Mouse (Mus musculus): ENCODE measurements around the gene Tmem102. TPM values are rescaled to one million over a fixed set of nuclear protein-coding genes. Genes with fewer than 3 reads are reported as not detected.
A peak's percentile ranks its signal among the peaks of the same experiment; 100 is the strongest.

The Tmem102 gene
- polyA plus RNA-seq, 1 experiment from 2014 or later, result 7.7 TPM

DNA sequence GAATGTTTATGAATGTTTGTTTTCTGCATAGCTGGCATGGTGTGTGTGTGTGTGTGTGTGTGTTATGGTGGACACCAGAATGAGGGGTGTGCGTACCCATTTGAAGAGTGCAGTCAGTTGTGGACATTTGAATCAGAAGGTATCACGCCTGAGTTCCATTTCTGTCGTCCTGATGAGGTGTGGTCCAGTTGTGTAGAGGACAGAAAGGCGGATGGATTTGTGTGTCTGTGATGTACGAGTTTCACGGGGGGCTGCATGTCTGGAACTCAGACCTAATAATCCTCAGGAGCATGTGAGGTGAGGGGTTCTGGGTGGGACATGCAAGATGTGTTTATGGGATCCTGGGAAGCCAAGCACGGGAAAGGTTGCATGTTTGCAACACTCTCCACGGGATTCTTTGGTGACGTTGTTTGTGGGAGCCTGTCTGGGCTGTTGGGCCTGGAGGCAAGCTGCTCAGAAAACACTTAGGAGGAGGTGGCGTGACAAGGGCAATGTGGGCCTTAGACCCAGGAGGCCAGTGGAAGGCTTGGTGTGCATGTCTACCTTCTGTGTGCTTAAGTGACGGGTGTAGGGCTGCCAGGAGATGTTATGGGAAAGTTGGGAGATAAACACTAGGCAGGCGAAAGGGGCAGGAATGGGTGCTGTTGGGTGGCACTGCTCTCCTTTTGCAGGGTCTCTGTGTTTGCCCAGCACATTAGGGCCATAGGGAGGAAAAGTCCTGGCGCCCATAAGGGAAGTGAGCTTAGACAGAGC, 38.4 kb downstream of the Tmem102 start:
- H3K9ac ChIP-seq (ENCODE audit: low read depth, low read length), result peak overlapping the region; percentile 91
- H3K4me2 ChIP-seq (replicated peaks; ENCODE audit: low read depth, low read length), result peak overlapping the region; percentile 85
- WGBS, result 50% methylated on average over 13 of the region's 13 CpGs
- H3K4me3 ChIP-seq (ENCODE audit: low read length), result peak overlapping the region; percentile 89
- H3K4me1 ChIP-seq (ENCODE audit: control insufficient read depth, insufficient read depth, low read length), result peaks cover 15% of the 10 kb centered on the region
- no peak for ATAC-seq (ENCODE audit: low FRiP score, low TSS enrichment)
- H3K27ac ChIP-seq (ENCODE audit: low read depth, low read length), result peak overlapping the region; percentile 81; the same call in 1 of the 2 replicates
- no peaks in the 10 kb centered on the region for H3K27me3 ChIP-seq (ENCODE audit: control insufficient read depth, insufficient read depth, low read length)
- no peaks in the 10 kb centered on the region for H3K36me3 ChIP-seq (ENCODE audit: control insufficient read depth, insufficient read depth, low read length)
- H3K9me3 ChIP-seq (ENCODE audit: control insufficient read depth, low read length), result no peaks in the 10 kb centered on the region

DNA sequence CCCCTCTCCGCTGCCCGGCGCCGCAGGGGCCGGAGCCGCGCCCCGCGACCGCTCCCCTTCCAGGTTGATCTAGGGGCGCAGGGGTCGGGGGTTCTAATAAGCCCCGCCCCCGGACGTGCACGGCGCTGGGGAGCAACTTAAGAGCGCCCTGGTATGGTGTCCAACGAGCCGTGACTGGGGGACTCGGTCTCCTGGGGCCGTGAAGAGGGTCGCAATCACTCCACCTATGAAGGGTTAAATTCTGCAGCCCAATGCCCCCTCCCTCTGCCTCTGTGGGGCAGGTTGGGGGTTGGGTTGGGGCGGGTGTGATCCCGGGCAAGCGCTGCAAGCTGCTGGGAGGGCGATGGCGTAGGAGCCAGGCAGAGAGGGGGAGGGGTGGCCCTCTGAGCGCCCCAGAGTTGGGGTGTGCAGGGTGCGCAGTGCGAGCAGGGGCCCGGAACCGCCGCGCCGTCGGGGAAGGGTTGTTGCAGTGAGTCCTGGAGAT, 39.3 kb downstream of the Tmem102 start:
- H3K27ac ChIP-seq (ENCODE audit: low read depth, low read length), result peak overlapping the region; percentile 81
- H3K27me3 ChIP-seq (ENCODE audit: control insufficient read depth, insufficient read depth, low read length), result no peaks in the 10 kb centered on the region
- peak overlapping the region; percentile 85 for H3K4me2 ChIP-seq (replicated peaks; ENCODE audit: low read depth, low read length)
- H3K9ac ChIP-seq (ENCODE audit: low read depth, low read length), result peak overlapping the region; percentile 91
- 0% methylated on average over 30 of the region's 37 CpGs for WGBS
- H3K4me1 ChIP-seq (ENCODE audit: control insufficient read depth, insufficient read depth, low read length), result peaks cover 15% of the 10 kb centered on the region
- H3K4me3 ChIP-seq (ENCODE audit: low read length), result peak overlapping the region; percentile 89
- H3K36me3 ChIP-seq (ENCODE audit: control insufficient read depth, insufficient read depth, low read length), result no peaks in the 10 kb centered on the region
- no peaks in the 10 kb centered on the region for H3K9me3 ChIP-seq (ENCODE audit: control insufficient read depth, low read length)
- ATAC-seq (ENCODE audit: low FRiP score, low TSS enrichment), result peak; percentile 77

DNA sequence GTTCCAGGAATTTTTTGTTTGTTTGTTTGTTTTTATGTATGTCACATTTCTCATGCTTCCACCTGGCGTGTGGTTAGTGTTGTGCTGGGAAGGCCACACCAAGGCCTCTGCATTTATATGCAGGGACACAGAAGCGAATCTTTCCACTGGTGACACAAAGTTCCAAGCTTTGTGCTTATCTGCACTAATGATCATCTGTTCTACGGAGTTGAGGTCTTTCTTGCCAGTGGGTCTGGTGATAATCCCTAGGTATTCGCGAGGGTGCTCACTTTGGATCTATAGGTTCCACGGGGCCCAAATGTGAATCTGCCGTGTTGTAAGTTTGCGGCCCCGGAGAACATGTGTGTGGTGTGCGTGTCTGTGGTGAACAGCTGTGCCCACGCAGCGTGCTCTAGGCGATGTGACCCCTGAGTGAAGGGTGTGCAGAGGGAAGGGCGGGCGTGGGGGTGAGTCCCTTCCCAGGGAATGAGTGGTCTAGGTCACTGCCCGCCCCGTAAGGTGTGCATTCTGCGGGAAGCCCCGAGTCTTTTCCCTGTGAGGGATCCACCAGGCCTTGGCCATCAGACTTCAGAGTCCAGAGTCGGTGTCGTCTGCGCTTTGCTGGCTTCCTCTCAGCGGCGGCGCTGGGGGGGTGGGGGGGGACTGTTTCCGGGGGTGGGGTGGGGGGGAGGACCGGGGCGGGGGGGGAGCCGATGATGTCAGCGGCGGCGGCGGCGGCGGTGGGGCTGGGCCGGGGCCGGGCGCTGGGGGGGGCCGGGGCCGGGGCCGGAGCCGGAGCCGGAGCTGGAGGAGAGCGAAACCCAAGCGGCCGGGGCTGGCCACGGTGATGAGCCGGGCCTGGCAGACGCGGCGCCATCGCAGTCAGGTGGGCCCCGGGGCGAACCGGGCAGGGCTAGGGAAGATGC, 40.0 kb downstream of the Tmem102 start, which contains the start of gene Zbtb4:
Gene Zbtb4, plus strand, starts transcription at position 692 of the 905 bp plus-strand sequence.
- WGBS, result 22% methylated on average over 32 of the region's 55 CpGs
- H3K36me3 ChIP-seq (ENCODE audit: control insufficient read depth, insufficient read depth, low read length), result no peaks in the 10 kb centered on the region
- no peaks in the 10 kb centered on the region for H3K27me3 ChIP-seq (ENCODE audit: control insufficient read depth, insufficient read depth, low read length)
- H3K4me2 ChIP-seq (replicated peaks; ENCODE audit: low read depth, low read length), result peak within 1 kb of the TSS; percentile 85
- H3K9me3 ChIP-seq (ENCODE audit: control insufficient read depth, low read length), result no peaks in the 10 kb centered on the region
- H3K27ac ChIP-seq (ENCODE audit: low read depth, low read length), result peak within 1 kb of the TSS; percentile 81
- H3K4me3 ChIP-seq (ENCODE audit: low read length), result peak within 1 kb of the TSS; percentile 89
- peaks cover 15% of the 10 kb centered on the region for H3K4me1 ChIP-seq (ENCODE audit: control insufficient read depth, insufficient read depth, low read length)
- peak within 1 kb of the TSS; percentile 91 for H3K9ac ChIP-seq (ENCODE audit: low read depth, low read length)
- peak; percentile 70 for ATAC-seq (ENCODE audit: low FRiP score, low TSS enrichment)

DNA sequence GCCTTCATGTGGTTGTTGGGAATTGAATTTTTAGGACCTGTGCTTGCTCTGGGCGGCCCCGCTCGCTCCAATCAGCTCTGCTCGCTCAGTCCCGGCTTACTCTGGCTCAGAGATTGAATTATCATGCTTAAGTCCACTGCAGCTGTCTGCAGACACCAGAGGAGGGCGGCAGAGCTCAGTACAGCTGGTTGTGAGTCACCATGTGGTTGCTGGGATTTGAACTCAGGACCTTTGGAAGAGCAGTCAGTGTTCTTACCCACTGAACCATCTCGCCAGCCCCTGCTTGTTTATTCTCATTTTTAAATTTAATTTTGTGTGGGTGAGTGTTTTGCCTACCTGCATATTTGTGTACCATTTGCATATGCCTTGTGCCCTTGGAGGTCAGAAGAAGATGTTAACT, 41.9 kb downstream of the Tmem102 start:
- Histone ChIP-seq H3K9me3 (ENCODE audit: control insufficient read depth, low read length) (no peaks in the 10 kb centered on the region), H3K36me3 (ENCODE audit: control insufficient read depth, insufficient read depth, low read length) (no peaks in the 10 kb centered on the region), H3K4me1 (ENCODE audit: control insufficient read depth, insufficient read depth, low read length) (peaks cover 25% of the 10 kb centered on the region), H3K4me3 (ENCODE audit: low read length) (no peak overlapping the region), H3K27me3 (ENCODE audit: control insufficient read depth, insufficient read depth, low read length) (no peaks in the 10 kb centered on the region), H3K27ac (ENCODE audit: low read depth, low read length) (no peak overlapping the region), H3K9ac (ENCODE audit: low read depth, low read length) (no peak overlapping the region), H3K4me2 (replicated peaks; ENCODE audit: low read depth, low read length) (no peak overlapping the region)
- 71% methylated on average over 7 of the region's 7 CpGs for WGBS
- no peak for ATAC-seq (ENCODE audit: low FRiP score, low TSS enrichment)

DNA sequence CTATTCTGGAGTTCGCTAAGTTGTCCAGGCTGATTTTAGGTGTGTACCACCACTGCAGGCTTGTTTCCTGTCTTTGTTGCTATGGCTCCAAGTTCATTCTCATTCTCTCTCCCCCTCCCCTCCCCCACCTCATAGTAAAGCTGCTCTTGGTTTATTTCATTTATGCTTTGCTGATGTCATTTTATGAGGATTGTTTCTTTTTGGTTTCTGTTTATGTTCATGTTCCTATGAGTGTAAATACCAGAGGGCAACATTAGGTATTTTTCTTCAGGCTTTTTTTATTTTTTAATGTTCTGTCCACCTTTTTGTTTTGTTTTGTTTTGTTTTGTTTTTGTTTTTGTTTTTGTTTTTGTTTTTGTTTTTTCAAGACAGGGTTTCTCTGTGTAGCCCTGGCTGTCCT, 43.6 kb downstream of the Tmem102 start, which contains the start of gene Slc35g3:
Gene Slc35g3, minus strand, starts transcription at position 101 of the 400 bp plus-strand sequence.
- H3K27ac ChIP-seq (ENCODE audit: low read depth, low read length), result no peak within 1 kb of the TSS
- ATAC-seq (ENCODE audit: low FRiP score, low TSS enrichment), result no peak
- H3K9me3 ChIP-seq (ENCODE audit: control insufficient read depth, low read length), result no peaks in the 10 kb centered on the region
- 67% methylated on average over 1 of the region's 1 CpGs for WGBS
- H3K36me3 ChIP-seq (ENCODE audit: control insufficient read depth, insufficient read depth, low read length), result no peaks in the 10 kb centered on the region
- no peak within 1 kb of the TSS for H3K9ac ChIP-seq (ENCODE audit: low read depth, low read length)
- H3K4me1 ChIP-seq (ENCODE audit: control insufficient read depth, insufficient read depth, low read length), result peaks cover 22% of the 10 kb centered on the region
- H3K4me3 ChIP-seq (ENCODE audit: low read length), result no peak within 1 kb of the TSS
- no peak within 1 kb of the TSS for H3K4me2 ChIP-seq (replicated peaks; ENCODE audit: low read depth, low read length)
- H3K27me3 ChIP-seq (ENCODE audit: control insufficient read depth, insufficient read depth, low read length), result no peaks in the 10 kb centered on the region

DNA sequence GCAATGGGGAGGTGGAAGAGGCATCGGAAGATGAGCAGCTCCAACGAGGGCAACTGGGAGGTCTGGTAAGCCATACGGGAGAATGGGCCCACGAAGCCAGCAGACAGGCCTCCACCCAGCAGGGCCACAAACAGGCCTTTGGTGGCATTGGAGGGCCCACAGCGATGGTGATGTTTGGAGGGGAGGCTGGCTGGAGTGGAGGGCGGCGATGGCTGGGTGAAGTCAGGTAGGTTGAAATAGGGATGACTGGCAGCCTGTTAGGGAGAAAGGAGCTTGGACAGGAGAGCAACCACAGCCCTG, 44.6 kb downstream of the Tmem102 start:
- H3K27ac ChIP-seq (ENCODE audit: low read depth, low read length), result no peak overlapping the region
- H3K9ac ChIP-seq (ENCODE audit: low read depth, low read length), result no peak overlapping the region
- peaks cover 23% of the 10 kb centered on the region for H3K4me1 ChIP-seq (ENCODE audit: control insufficient read depth, insufficient read depth, low read length)
- no peaks in the 10 kb centered on the region; the same call in 1 of the 2 replicates for H3K36me3 ChIP-seq (ENCODE audit: control insufficient read depth, insufficient read depth, low read length)
- ATAC-seq (ENCODE audit: low FRiP score, low TSS enrichment), result no peak
- no peak overlapping the region for H3K4me2 ChIP-seq (replicated peaks; ENCODE audit: low read depth, low read length)
- WGBS, result 96% methylated on average over 7 of the region's 7 CpGs
- H3K9me3 ChIP-seq (ENCODE audit: control insufficient read depth, low read length), result no peaks in the 10 kb centered on the region
- H3K4me3 ChIP-seq (ENCODE audit: low read length), result no peak overlapping the region
- no peaks in the 10 kb centered on the region for H3K27me3 ChIP-seq (ENCODE audit: control insufficient read depth, insufficient read depth, low read length)

DNA sequence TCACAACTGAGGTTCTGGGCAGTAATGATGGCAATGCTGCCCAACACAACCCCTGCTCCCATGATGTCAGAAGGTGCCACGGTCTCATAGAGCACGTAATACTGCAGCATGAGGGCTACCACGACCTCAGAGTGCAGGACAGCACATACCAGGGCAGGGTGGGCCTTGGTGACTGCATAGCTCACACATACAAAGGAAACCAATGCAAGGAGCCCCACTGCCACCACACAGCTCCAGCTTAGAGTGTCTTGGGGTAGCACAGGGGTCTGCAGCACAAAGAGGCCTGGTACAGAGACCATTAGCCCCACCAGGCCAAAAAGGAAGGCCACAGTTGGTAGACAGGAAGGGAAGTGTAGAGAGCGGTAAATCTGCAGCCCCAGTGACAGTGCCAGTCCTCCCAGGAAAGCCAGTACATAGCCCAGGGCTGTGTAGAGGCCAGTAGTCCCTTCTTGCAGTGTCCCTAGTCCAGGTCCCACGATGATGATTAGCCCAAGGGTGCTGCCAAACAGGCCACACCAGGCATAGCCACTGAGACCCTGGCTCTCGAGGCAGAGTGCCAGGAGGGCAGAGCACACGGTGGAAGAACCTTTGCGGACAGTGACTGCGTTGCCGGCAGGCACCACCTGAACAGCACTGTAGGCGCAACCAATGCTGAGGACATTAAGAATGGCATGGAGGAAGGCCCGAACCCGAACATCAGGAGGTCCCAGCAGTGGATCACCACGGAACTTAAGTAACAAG, 45.1 kb downstream of the Tmem102 start:
- Histone ChIP-seq H3K9ac (ENCODE audit: low read depth, low read length) (0 out of 2 replicates have a peak overlapping the region, but pooled peaks have one; percentile 83), H3K27me3 (ENCODE audit: control insufficient read depth, insufficient read depth, low read length) (no peaks in the 10 kb centered on the region), H3K36me3 (ENCODE audit: control insufficient read depth, insufficient read depth, low read length) (no peaks in the 10 kb centered on the region; the same call in 1 of the 2 replicates), H3K27ac (ENCODE audit: low read depth, low read length) (peak overlapping the region; percentile 98), H3K4me3 (ENCODE audit: low read length) (no peak overlapping the region), H3K9me3 (ENCODE audit: control insufficient read depth, low read length) (no peaks in the 10 kb centered on the region), H3K4me2 (replicated peaks; ENCODE audit: low read depth, low read length) (peak overlapping the region; percentile 83), H3K4me1 (ENCODE audit: control insufficient read depth, insufficient read depth, low read length) (peaks cover 28% of the 10 kb centered on the region)
- no peak for ATAC-seq (ENCODE audit: low FRiP score, low TSS enrichment)
- 85% methylated on average over 14 of the region's 14 CpGs for WGBS

DNA sequence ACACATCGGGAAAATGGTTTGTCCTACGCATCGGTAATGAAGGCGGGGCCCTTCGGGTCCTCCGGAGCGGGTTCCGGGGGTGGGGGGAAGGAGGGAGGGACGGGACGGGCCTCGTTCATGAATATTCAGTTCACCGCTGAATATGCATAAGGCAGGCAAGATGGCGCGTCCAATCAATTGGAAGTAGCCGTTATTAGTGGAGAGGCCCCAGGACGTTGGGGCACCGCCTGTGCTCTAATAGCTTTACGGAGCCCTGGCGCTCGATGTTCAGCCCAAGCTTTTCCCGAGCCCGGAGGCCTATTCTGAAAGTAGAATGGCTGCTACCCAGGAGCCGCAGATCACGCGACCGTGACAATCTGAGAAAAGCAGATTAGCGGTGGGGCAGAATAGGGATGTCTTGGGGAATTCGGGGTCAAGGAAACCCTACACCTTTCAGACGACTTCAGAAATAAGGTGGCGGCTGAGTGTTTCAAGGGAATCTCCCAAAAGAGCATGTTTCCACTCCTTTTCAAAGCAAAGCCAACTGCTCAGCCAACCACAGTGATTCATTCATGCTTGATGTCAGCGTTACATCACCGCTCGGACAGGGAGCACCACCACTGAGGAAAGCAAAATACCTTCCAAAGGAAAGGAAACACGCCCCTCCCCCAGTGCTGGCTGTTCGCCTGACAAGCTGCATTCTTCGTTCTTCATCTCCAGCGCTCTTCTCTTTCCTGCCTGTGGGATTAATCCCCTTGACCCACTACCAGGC, 46.3 kb downstream of the Tmem102 start:
- peak overlapping the region; percentile 83 for H3K9ac ChIP-seq (ENCODE audit: low read depth, low read length)
- H3K27me3 ChIP-seq (ENCODE audit: control insufficient read depth, insufficient read depth, low read length), result no peaks in the 10 kb centered on the region
- peak; percentile 88 for ATAC-seq (ENCODE audit: low FRiP score, low TSS enrichment)
- peak overlapping the region; percentile 98 for H3K27ac ChIP-seq (ENCODE audit: low read depth, low read length)
- H3K4me3 ChIP-seq (ENCODE audit: low read length), result peak overlapping the region; percentile 67
- no peaks in the 10 kb centered on the region for H3K9me3 ChIP-seq (ENCODE audit: control insufficient read depth, low read length)
- H3K4me2 ChIP-seq (replicated peaks; ENCODE audit: low read depth, low read length), result peak overlapping the region; percentile 83
- peaks cover 32% of the 10 kb centered on the region for H3K4me1 ChIP-seq (ENCODE audit: control insufficient read depth, insufficient read depth, low read length)
- H3K36me3 ChIP-seq (ENCODE audit: control insufficient read depth, insufficient read depth, low read length), result no peaks in the 10 kb centered on the region; the same call in 1 of the 2 replicates
- under 1% methylated on average over 37 of the region's 37 CpGs for WGBS

Measured in kidney, embryonic 14.5 days (tissue).